Mouse (Mus musculus): ENCODE data around the gene Agpat3. TPM values are rescaled to one million over a fixed set of nuclear protein-coding genes. Genes with fewer than 3 reads are reported as not detected.
"Not testable (repeated sequence)": the region's sequence is repeated elsewhere in the genome, so short reads cannot be mapped to it uniquely, and the experiment has no call there.

The Agpat3 gene
- polyA plus RNA-seq, 1 experiment from 2014 or later: 49.7 TPM

GRCm38 (mm10) chr10:78366195-78366834 is 14.0 kb upstream of the Agpat3 start:
- Histone ChIP-seq H3K9ac (ENCODE audit: low read length) (no peak overlapping the region), H3K27me3 (ENCODE audit: control insufficient read depth, insufficient read depth, low read length) (no peaks in the 10 kb centered on the region), H3K9me3 (ENCODE audit: control insufficient read depth, low read length) (no peaks in the 10 kb centered on the region), H3K4me1 (ENCODE audit: control insufficient read depth, insufficient read depth, low read length) (no peaks in the 10 kb centered on the region), H3K4me2 (ENCODE audit: low read depth) (no peak overlapping the region), H3K4me3 (ENCODE audit: low read depth, low read length) (no peak overlapping the region), H3K27ac (ENCODE audit: low read depth, low read length) (no peak overlapping the region), H3K36me3 (ENCODE audit: control insufficient read depth, insufficient read depth, low read length) (no peaks in the 10 kb centered on the region)
- 60% methylated on average over 5 of the region's 5 CpGs for WGBS
- DNase-seq (ENCODE audit: low spot score) (no peak), ATAC-seq (ENCODE audit: insufficient read depth, low FRiP score, low TSS enrichment) (no peak)

- Histone ChIP-seq H3K27ac (ENCODE audit: low read depth, low read length) (no peak overlapping the region), H3K27me3 (ENCODE audit: control insufficient read depth, insufficient read depth, low read length) (no peaks in the 10 kb centered on the region), H3K36me3 (ENCODE audit: control insufficient read depth, insufficient read depth, low read length) (no peaks in the 10 kb centered on the region), H3K4me2 (ENCODE audit: low read depth) (no peak overlapping the region), H3K9ac (ENCODE audit: low read length) (no peak overlapping the region), H3K9me3 (ENCODE audit: control insufficient read depth, low read length) (no peaks in the 10 kb centered on the region), H3K4me3 (ENCODE audit: low read depth, low read length) (no peak overlapping the region), H3K4me1 (ENCODE audit: control insufficient read depth, insufficient read depth, low read length) (no peaks in the 10 kb centered on the region)
- DNase-seq (ENCODE audit: low spot score) (no peak), ATAC-seq (ENCODE audit: insufficient read depth, low FRiP score, low TSS enrichment) (no peak)
- WGBS: 85% methylated on average over 6 of the region's 6 CpGs
Measured at GRCm38 (mm10) chr10:78365555-78365954, 13.3 kb upstream of the Agpat3 start.

- WGBS: 82% methylated on average over 2 of the region's 2 CpGs
Measured at GRCm38 (mm10) chr10:78364106-78364505, 11.8 kb upstream of the Agpat3 start.

GRCm38 (mm10) chr10:78363366-78363765 is 11.1 kb upstream of the Agpat3 start:
- Histone ChIP-seq H3K4me1 (ENCODE audit: control insufficient read depth, insufficient read depth, low read length) (no peaks in the 10 kb centered on the region), H3K9ac (ENCODE audit: low read length) (no peak overlapping the region), H3K27me3 (ENCODE audit: control insufficient read depth, insufficient read depth, low read length) (no peaks in the 10 kb centered on the region), H3K4me2 (ENCODE audit: low read depth) (no peak overlapping the region), H3K9me3 (ENCODE audit: control insufficient read depth, low read length) (no peaks in the 10 kb centered on the region), H3K36me3 (ENCODE audit: control insufficient read depth, insufficient read depth, low read length) (no peaks in the 10 kb centered on the region), H3K4me3 (ENCODE audit: low read depth, low read length) (no peak overlapping the region), H3K27ac (ENCODE audit: low read depth, low read length) (no peak overlapping the region)
- ATAC-seq (ENCODE audit: insufficient read depth, low FRiP score, low TSS enrichment): no peak
- no peak for DNase-seq (ENCODE audit: low spot score)
- 93% methylated on average over 6 of the region's 6 CpGs for WGBS

More at GRCm38 (mm10) chr10:78364106-78364505, 11.8 kb upstream of the Agpat3 start:
- H3K4me2 ChIP-seq (ENCODE audit: low read depth): no peak overlapping the region
- no peaks in the 10 kb centered on the region for H3K4me1 ChIP-seq (ENCODE audit: control insufficient read depth, insufficient read depth, low read length)
- DNase-seq (ENCODE audit: low spot score) (no peak), ATAC-seq (ENCODE audit: insufficient read depth, low FRiP score, low TSS enrichment) (no peak)
- no peaks in the 10 kb centered on the region for H3K27me3 ChIP-seq (ENCODE audit: control insufficient read depth, insufficient read depth, low read length)
- no peaks in the 10 kb centered on the region for H3K36me3 ChIP-seq (ENCODE audit: control insufficient read depth, insufficient read depth, low read length)
- H3K9ac ChIP-seq (ENCODE audit: low read length): no peak overlapping the region
- H3K9me3 ChIP-seq (ENCODE audit: control insufficient read depth, low read length): no peaks in the 10 kb centered on the region
- H3K27ac ChIP-seq (ENCODE audit: low read depth, low read length): no peak overlapping the region
- no peak overlapping the region for H3K4me3 ChIP-seq (ENCODE audit: low read depth, low read length)

- ATAC-seq (ENCODE audit: insufficient read depth, low FRiP score, low TSS enrichment): no peak
- H3K4me3 ChIP-seq (ENCODE audit: low read depth, low read length): no peak overlapping the region
- no peak overlapping the region for H3K4me2 ChIP-seq (ENCODE audit: low read depth)
- no peak for DNase-seq (ENCODE audit: low spot score)
- H3K9ac ChIP-seq (ENCODE audit: low read length): no peak overlapping the region
- no peaks in the 10 kb centered on the region for H3K27me3 ChIP-seq (ENCODE audit: control insufficient read depth, insufficient read depth, low read length)
- H3K27ac ChIP-seq (ENCODE audit: low read depth, low read length): no peak overlapping the region
- no peaks in the 10 kb centered on the region for H3K36me3 ChIP-seq (ENCODE audit: control insufficient read depth, insufficient read depth, low read length)
- H3K4me1 ChIP-seq (ENCODE audit: control insufficient read depth, insufficient read depth, low read length): no peaks in the 10 kb centered on the region
- 90% methylated on average over 2 of the region's 2 CpGs for WGBS
- no peaks in the 10 kb centered on the region for H3K9me3 ChIP-seq (ENCODE audit: control insufficient read depth, low read length)
Measured at GRCm38 (mm10) chr10:78361951-78362350, 9.7 kb upstream of the Agpat3 start.

GRCm38 (mm10) chr10:78360290-78360711 is 8.0 kb upstream of the Agpat3 start:
- no peak overlapping the region for H3K4me2 ChIP-seq (ENCODE audit: low read depth)
- no peaks in the 10 kb centered on the region for H3K9me3 ChIP-seq (ENCODE audit: control insufficient read depth, low read length)
- no peaks in the 10 kb centered on the region for H3K4me1 ChIP-seq (ENCODE audit: control insufficient read depth, insufficient read depth, low read length)
- no peak overlapping the region for H3K4me3 ChIP-seq (ENCODE audit: low read depth, low read length)
- no peaks in the 10 kb centered on the region for H3K36me3 ChIP-seq (ENCODE audit: control insufficient read depth, insufficient read depth, low read length)
- no peak overlapping the region for H3K27ac ChIP-seq (ENCODE audit: low read depth, low read length)
- no peak for ATAC-seq (ENCODE audit: insufficient read depth, low FRiP score, low TSS enrichment)
- no peaks in the 10 kb centered on the region for H3K27me3 ChIP-seq (ENCODE audit: control insufficient read depth, insufficient read depth, low read length)
- no peak overlapping the region for H3K9ac ChIP-seq (ENCODE audit: low read length)
- WGBS: 91% methylated on average over 3 of the region's 3 CpGs
- no peak for DNase-seq (ENCODE audit: low spot score)

GRCm38 (mm10) chr10:78358999-78359398 is 6.7 kb upstream of the Agpat3 start:
- ATAC-seq (ENCODE audit: insufficient read depth, low FRiP score, low TSS enrichment); DNase-seq (ENCODE audit: low spot score); H3K36me3 ChIP-seq (ENCODE audit: control insufficient read depth, insufficient read depth, low read length); H3K4me1 ChIP-seq (ENCODE audit: control insufficient read depth, insufficient read depth, low read length); H3K9ac ChIP-seq (ENCODE audit: low read length); H3K9me3 ChIP-seq (ENCODE audit: control insufficient read depth, low read length); H3K4me2 ChIP-seq (ENCODE audit: low read depth); H3K4me3 ChIP-seq (ENCODE audit: low read depth, low read length); H3K27ac ChIP-seq (ENCODE audit: low read depth, low read length); H3K27me3 ChIP-seq (ENCODE audit: control insufficient read depth, insufficient read depth, low read length): not testable (repeated sequence)
- WGBS: 91% methylated on average over 3 of the region's 3 CpGs

- Histone ChIP-seq H3K9ac (ENCODE audit: low read length) (no peak overlapping the region), H3K27me3 (ENCODE audit: control insufficient read depth, insufficient read depth, low read length) (no peaks in the 10 kb centered on the region), H3K9me3 (ENCODE audit: control insufficient read depth, low read length) (no peaks in the 10 kb centered on the region), H3K4me1 (ENCODE audit: control insufficient read depth, insufficient read depth, low read length) (no peaks in the 10 kb centered on the region), H3K4me3 (ENCODE audit: low read depth, low read length) (no peak overlapping the region), H3K4me2 (ENCODE audit: low read depth) (no peak overlapping the region), H3K27ac (ENCODE audit: low read depth, low read length) (no peak overlapping the region), H3K36me3 (ENCODE audit: control insufficient read depth, insufficient read depth, low read length) (no peaks in the 10 kb centered on the region)
- no peak for ATAC-seq (ENCODE audit: insufficient read depth, low FRiP score, low TSS enrichment)
- DNase-seq (ENCODE audit: low spot score): no peak
- WGBS: 93% methylated on average over 4 of the region's 4 CpGs
Measured at GRCm38 (mm10) chr10:78358266-78358665, 6.0 kb upstream of the Agpat3 start.

- no peaks in the 10 kb centered on the region for H3K9me3 ChIP-seq (ENCODE audit: control insufficient read depth, low read length)
- H3K4me1 ChIP-seq (ENCODE audit: control insufficient read depth, insufficient read depth, low read length): no peaks in the 10 kb centered on the region
- no peak overlapping the region for H3K9ac ChIP-seq (ENCODE audit: low read length)
- H3K4me3 ChIP-seq (ENCODE audit: low read depth, low read length): no peak overlapping the region
- ATAC-seq (ENCODE audit: insufficient read depth, low FRiP score, low TSS enrichment): no peak
- H3K27ac ChIP-seq (ENCODE audit: low read depth, low read length): no peak overlapping the region
- DNase-seq (ENCODE audit: low spot score): no peak
- no peak overlapping the region for H3K4me2 ChIP-seq (ENCODE audit: low read depth)
- 81% methylated on average over 5 of the region's 5 CpGs for WGBS
- no peaks in the 10 kb centered on the region for H3K27me3 ChIP-seq (ENCODE audit: control insufficient read depth, insufficient read depth, low read length)
- no peaks in the 10 kb centered on the region for H3K36me3 ChIP-seq (ENCODE audit: control insufficient read depth, insufficient read depth, low read length)
Measured at GRCm38 (mm10) chr10:78357742-78358141, 5.5 kb upstream of the Agpat3 start.
